Mouse (Mus musculus): ENCODE measurements at regions not wholly inside any gene's neighbourhood (a gene's known extent, or its start where the extent isn't known, plus 50 kb on each side); places are given as distances from the start of the nearest gene placed in this dataset.

DNA sequence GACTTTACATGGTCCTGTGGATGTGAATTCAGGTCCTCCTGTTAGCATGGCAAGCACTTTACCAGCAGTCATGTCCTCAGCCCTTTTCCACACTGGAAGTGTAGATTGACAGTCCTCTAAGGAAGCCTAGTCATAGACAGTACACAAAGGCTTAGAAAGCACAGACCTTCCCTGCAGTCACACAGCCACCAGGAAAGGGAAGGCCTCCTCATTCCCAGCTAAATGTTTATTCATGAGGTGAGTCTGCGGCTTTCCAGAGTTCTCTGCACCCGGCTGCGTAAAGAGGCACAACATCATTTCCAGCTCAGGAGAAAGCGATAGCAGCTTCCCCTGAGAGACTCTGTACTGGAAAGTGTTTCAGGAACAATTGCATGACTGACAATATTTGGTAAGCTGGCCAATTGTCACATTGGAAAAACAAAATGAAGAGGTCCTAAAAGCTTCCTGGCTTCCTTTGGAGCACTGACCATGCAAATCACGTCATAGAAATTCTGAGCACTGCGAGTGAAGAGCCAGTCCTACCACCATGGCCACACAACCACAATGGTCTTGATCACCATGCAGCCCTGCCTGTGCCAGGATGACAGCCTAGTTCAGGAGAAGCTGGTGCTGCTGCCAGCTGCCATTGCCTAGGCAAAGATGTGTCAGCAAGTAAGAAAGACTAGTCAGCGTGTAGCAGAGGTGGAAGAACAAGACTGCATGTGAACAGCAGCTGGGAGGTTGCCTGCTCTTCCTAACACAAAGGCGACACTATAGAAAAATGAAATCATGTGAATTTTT, 252.2 kb upstream of the Tbl1xr1 start:
- Histone ChIP-seq H3K4me1 (ENCODE audit: insufficient read depth) (peaks cover 10% of the 10 kb centered on the region), H3K36me3 (ENCODE audit: insufficient read depth) (no peaks in the 10 kb centered on the region), H3K9me3 (ENCODE audit: low read depth, low read length) (no peaks in the 10 kb centered on the region), H3K9ac (no peak overlapping the region), H3K27me3 (ENCODE audit: insufficient read depth, low read length) (no peaks in the 10 kb centered on the region), H3K27ac (ENCODE audit: low read depth) (no peak overlapping the region), H3K4me3 (ENCODE audit: low read depth, low read length) (no peak overlapping the region), H3K4me2 (no peak overlapping the region)
- no peak for ATAC-seq (ENCODE audit: insufficient read depth)
- TF ChIP-seq CTCF (IDR thresholded peaks at IDR 0.05; ENCODE audit: low read depth): no peak
- no peak for DNase-seq
- WGBS: 55% methylated on average over 8 of the region's 8 CpGs

DNA sequence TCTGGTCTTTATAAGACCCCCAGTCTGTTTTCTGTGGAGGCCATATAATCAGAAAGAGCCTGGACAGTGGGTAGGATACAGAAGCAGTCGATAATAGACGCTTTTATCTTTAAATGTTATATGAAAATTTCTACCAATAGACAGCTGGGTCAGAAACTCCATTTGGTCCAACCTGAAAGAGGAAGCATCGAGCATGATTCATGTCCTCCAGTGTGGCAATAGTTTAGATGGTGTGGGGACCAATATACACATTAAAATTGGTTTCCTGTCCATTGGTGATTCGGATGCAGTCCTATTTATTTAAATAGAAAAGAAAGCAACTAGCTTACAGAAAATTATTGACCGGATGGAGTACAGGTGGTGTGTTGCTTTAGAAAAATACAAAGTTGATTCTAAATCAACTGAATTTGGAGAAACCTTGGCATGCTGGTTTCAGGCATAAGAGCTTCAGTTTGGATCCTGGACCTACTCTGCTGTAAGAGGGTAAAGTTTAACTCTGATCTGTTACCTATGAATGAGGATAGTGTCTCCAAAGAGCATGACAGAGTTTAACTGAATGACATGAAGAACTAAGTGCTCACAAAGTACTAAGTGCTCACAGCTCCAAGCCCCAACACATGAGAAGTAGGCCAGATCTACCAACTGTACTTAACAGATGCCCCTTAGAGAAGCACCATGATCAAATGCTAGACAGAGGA, 251.4 kb upstream of the Tbl1xr1 start:
- no peak for DNase-seq
- 81% methylated on average over 5 of the region's 5 CpGs for WGBS
- H3K36me3 ChIP-seq (ENCODE audit: insufficient read depth): no peaks in the 10 kb centered on the region
- no peak overlapping the region for H3K9ac ChIP-seq
- no peak for TF ChIP-seq CTCF (IDR thresholded peaks at IDR 0.05; ENCODE audit: low read depth)
- no peak overlapping the region for H3K27ac ChIP-seq (ENCODE audit: low read depth)
- H3K9me3 ChIP-seq (ENCODE audit: low read depth, low read length): no peaks in the 10 kb centered on the region
- H3K4me1 ChIP-seq (ENCODE audit: insufficient read depth): peaks cover 3% of the 10 kb centered on the region; the same call in 1 of the 2 replicates
- ATAC-seq (ENCODE audit: insufficient read depth): no peak
- no peaks in the 10 kb centered on the region for H3K27me3 ChIP-seq (ENCODE audit: insufficient read depth, low read length)
- no peak overlapping the region for H3K4me2 ChIP-seq
- no peak overlapping the region for H3K4me3 ChIP-seq (ENCODE audit: low read depth, low read length)

DNA sequence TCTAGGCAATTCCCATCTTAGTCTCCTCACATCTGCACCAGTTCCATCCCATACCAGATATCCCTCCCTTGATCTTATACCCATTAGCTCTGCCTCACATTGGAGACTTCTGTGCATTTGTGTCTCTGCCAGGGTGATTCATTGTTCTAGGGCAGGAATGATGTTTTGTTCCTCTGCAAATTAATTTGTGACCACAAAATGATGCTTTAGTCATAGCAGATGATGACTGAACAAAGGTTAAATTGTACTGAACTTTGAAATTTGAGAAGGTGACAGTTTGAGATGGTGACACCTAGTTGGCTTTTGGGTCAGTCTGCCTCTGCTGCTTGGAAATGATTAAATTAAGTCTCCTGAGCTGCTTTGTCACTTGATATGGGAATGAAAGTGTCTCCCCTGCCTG, 248.8 kb upstream of the Tbl1xr1 start:
- Histone ChIP-seq H3K27me3 (ENCODE audit: insufficient read depth, low read length) (no peaks in the 10 kb centered on the region), H3K36me3 (ENCODE audit: insufficient read depth) (no peaks in the 10 kb centered on the region), H3K4me1 (ENCODE audit: insufficient read depth) (no peaks in the 10 kb centered on the region), H3K9ac (no peak overlapping the region), H3K27ac (ENCODE audit: low read depth) (no peak overlapping the region), H3K9me3 (ENCODE audit: low read depth, low read length) (no peaks in the 10 kb centered on the region), H3K4me3 (ENCODE audit: low read depth, low read length) (no peak overlapping the region), H3K4me2 (no peak overlapping the region)
- no peak for TF ChIP-seq CTCF (IDR thresholded peaks at IDR 0.05; ENCODE audit: low read depth)
- DNase-seq (no peak), ATAC-seq (ENCODE audit: insufficient read depth) (no peak)

DNA sequence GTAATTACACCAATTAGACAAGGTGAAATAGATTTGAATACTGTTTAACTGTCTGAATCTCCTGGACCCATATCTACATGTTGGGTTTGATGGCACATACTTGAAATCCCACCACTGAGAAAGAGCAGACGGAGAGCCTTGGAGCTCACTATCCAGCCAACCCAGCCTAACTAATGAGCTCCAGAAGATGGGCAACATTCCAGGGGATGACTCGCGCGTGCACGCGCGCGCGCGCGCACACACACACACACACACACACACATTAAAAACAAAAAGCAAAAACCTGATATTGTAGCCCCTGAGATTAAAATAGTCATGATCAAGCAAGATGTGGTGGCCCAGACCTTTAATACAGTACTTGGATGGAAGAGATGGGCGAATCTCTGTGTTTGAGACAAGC, 243.3 kb upstream of the Tbl1xr1 start:
- no peak for TF ChIP-seq CTCF (IDR thresholded peaks at IDR 0.05; ENCODE audit: low read depth)
- no peak overlapping the region for H3K4me2 ChIP-seq
- no peak overlapping the region for H3K9ac ChIP-seq
- 92% methylated on average over 12 of the region's 12 CpGs for WGBS
- no peaks in the 10 kb centered on the region for H3K36me3 ChIP-seq (ENCODE audit: insufficient read depth)
- H3K4me1 ChIP-seq (ENCODE audit: insufficient read depth): no peaks in the 10 kb centered on the region
- DNase-seq (no peak), ATAC-seq (ENCODE audit: insufficient read depth) (no peak)
- H3K27me3 ChIP-seq (ENCODE audit: insufficient read depth, low read length): no peaks in the 10 kb centered on the region
- no peak overlapping the region for H3K27ac ChIP-seq (ENCODE audit: low read depth)
- H3K9me3 ChIP-seq (ENCODE audit: low read depth, low read length): no peaks in the 10 kb centered on the region
- no peak overlapping the region for H3K4me3 ChIP-seq (ENCODE audit: low read depth, low read length)

DNA sequence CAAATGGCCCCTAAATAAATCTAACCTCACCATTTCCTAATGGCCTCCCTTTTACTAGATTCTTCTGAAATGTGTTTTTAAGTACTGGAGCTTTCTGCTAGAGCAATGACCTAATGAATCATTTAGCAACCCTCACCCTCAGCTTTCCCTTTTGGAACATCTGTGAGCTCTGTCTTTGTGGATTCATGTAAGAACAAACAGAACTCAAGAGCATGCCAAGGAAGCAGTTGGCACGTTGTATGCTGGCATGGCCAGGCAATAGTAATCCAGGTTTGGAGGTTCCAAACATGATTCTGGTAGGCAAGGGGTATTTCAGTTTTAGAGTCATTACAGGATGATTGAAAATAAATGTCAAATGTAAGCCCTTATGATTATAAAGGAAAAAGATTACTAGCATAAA, 240.9 kb upstream of the Tbl1xr1 start:
- Histone ChIP-seq H3K36me3 (ENCODE audit: insufficient read depth) (no peaks in the 10 kb centered on the region), H3K9ac (no peak overlapping the region), H3K4me1 (ENCODE audit: insufficient read depth) (no peaks in the 10 kb centered on the region), H3K4me3 (ENCODE audit: low read depth, low read length) (no peak overlapping the region), H3K27me3 (ENCODE audit: insufficient read depth, low read length) (no peaks in the 10 kb centered on the region), H3K27ac (ENCODE audit: low read depth) (no peak overlapping the region), H3K4me2 (no peak overlapping the region), H3K9me3 (ENCODE audit: low read depth, low read length) (no peaks in the 10 kb centered on the region)
- TF ChIP-seq CTCF (IDR thresholded peaks at IDR 0.05; ENCODE audit: low read depth): no peak
- WGBS: 64% methylated on average over 1 of the region's 1 CpGs
- ATAC-seq (ENCODE audit: insufficient read depth): no peak
- no peak for DNase-seq

DNA sequence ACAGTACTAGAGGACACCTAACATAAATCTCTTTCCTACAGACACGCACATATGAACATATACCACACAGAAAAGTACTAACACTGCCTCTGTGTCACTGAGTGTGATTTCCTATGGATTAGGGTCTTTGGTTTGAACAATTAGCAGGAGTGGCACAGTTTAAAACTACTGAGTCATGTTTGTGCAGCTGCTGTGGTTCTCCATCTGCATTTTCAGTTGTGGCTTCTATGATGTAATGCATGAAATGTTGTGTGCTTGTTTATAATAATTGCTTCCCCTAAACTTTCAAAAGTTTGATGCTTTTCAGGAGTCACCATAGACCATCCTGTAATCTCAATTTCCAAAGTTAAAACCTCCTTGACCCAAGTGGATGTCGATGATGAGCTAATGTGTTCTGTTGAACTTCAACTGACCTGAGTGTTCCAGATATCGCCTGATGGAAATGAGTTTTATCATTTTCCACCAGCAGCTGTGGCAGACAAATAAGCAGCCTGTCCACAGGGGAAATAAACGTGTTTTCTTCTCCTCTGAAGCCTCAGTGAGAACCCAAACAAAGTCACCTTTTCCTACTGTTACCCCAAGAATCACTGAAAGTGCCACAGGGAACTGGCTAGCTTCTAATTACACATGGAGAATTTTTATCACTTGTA, 239.0 kb upstream of the Tbl1xr1 start:
- no peak for ATAC-seq (ENCODE audit: insufficient read depth)
- Histone ChIP-seq H3K36me3 (ENCODE audit: insufficient read depth) (no peaks in the 10 kb centered on the region), H3K27me3 (ENCODE audit: insufficient read depth, low read length) (no peaks in the 10 kb centered on the region), H3K4me2 (no peak overlapping the region), H3K9ac (no peak overlapping the region), H3K9me3 (ENCODE audit: low read depth, low read length) (no peaks in the 10 kb centered on the region), H3K4me1 (ENCODE audit: insufficient read depth) (no peaks in the 10 kb centered on the region), H3K27ac (ENCODE audit: low read depth) (no peak overlapping the region), H3K4me3 (ENCODE audit: low read depth, low read length) (no peak overlapping the region)
- no peak for DNase-seq
- WGBS: 38% methylated on average over 4 of the region's 4 CpGs
- TF ChIP-seq CTCF (IDR thresholded peaks at IDR 0.05; ENCODE audit: low read depth): no peak
